Mouse (Mus musculus) ES-E14 (cell line): ENCODE results near the gene Usp12. TPM values are rescaled to one million over a fixed set of nuclear protein-coding genes. Genes with fewer than 3 reads are reported as not detected.

Experiments
- DNase-seq: peaks from one replicate; pipeline ENCODE4 v3.0.0-alpha.2; 2013; ENCODE audit warnings: low read depth, low spot score
- H3K27ac ChIP-seq: 2 replicates; pipeline ENCODE4 v1.5.1; 2012; ENCODE audit warnings: low read depth, mild to moderate bottlenecking, low read length, moderate library complexity, mixed read lengths; ENCODE audit not compliant: poor library complexity, insufficient read depth, severe bottlenecking
- H3K36me3 ChIP-seq: 2 replicates; pipeline ENCODE4 v1.6.1; 2012; ENCODE audit warnings: mild to moderate bottlenecking, low read length, moderate library complexity, mixed read lengths; ENCODE audit not compliant: control insufficient read depth, poor library complexity, insufficient read depth, severe bottlenecking
- H3K4me1 ChIP-seq, 2 experiments: fragments of 150-350 bp in 1 of 2; sonication (generic) in 1 of 2; 2 replicates each; pipeline ENCODE4 v1.6.1; 2012; ENCODE audit warnings: low read length in 2 of 2, mild to moderate bottlenecking in 1 of 2, mixed read lengths in 1 of 2; ENCODE audit not compliant: control insufficient read depth in 2 of 2, insufficient read depth in 2 of 2, poor library complexity in 1 of 2
- H3K4me3 ChIP-seq, 2 experiments: fragments of 150-350 bp in 1 of 2; sonication (generic) in 1 of 2; 2 replicates each; pipeline ENCODE4 v1.5.1; 2012; ENCODE audit warnings: low read length in 2 of 2, low read depth in 1 of 2, mild to moderate bottlenecking in 1 of 2, mixed read lengths in 1 of 2; ENCODE audit not compliant: insufficient read depth in 1 of 2, poor library complexity in 1 of 2, severe bottlenecking in 1 of 2
- H3K9ac ChIP-seq: 2 replicates; pipeline ENCODE4 v1.6.1; 2012; ENCODE audit warnings: low read depth, mild to moderate bottlenecking, low read length, mixed read lengths; ENCODE audit not compliant: poor library complexity, insufficient read depth, severe bottlenecking
- H3K9me3 ChIP-seq: fragments of 150-350 bp; sonication (generic); 2 replicates; pipeline ENCODE4 v1.6.1; 2012; ENCODE audit warnings: low read depth, mild to moderate bottlenecking, low read length; ENCODE audit not compliant: control insufficient read depth, insufficient read depth
- CHD2 ChIP-seq: IDR thresholded peaks from 2 replicates; pipeline ENCODE4 v1.6.1; 2014; ENCODE audit warnings: mild to moderate bottlenecking, low read depth, low read length, inconsistent platforms
- HCFC1 ChIP-seq: IDR thresholded peaks from 2 replicates; pipeline ENCODE4 v1.6.1; 2012; ENCODE audit warnings: low read length, inconsistent platforms, borderline replicate concordance; ENCODE audit not compliant: insufficient read depth
- MAFK ChIP-seq: IDR thresholded peaks from 2 replicates; pipeline ENCODE4 v1.6.1; 2014; ENCODE audit warnings: mild to moderate bottlenecking, low read depth, low read length, inconsistent platforms; ENCODE audit not compliant: insufficient read depth
- ZC3H11A ChIP-seq: IDR thresholded peaks from 2 replicates; pipeline ENCODE4 v1.6.1; 2012; ENCODE audit warnings: low read depth, mild to moderate bottlenecking, inconsistent platforms, low read length, borderline replicate concordance
- ZNF384 ChIP-seq: IDR thresholded peaks from 2 replicates; pipeline ENCODE4 v1.6.1; 2012; ENCODE audit warnings: low read depth, low read length, inconsistent platforms
- in situ Hi-C, 2 experiments: fragments of 600-800 bp; cut with MboI; formaldehyde crosslinking; loops; one replicate each; pipeline ENCODE4 v1.15.1; 2025; ENCODE audit warnings: low sequenced_read_pairs in 2 of 2, inconsistent platforms in 1 of 2; ENCODE audit not compliant: unreplicated experiment in 2 of 2
- total RNA-seq: library from RNA; depleted of rRNA; stranded (reverse); fragments of 300-350 nt; gene quantifications from 2 replicates; pipeline ENCODE4 v1.2.3, GENCODE M21; 2012

The Usp12 gene
- total RNA-seq, 1 experiment = 25.4 TPM

GRCm38 (mm10) chr5:146823005-146823404 is 28.2 kb upstream of the Usp12 start:
- peaks cover 0 to 6% of the 10 kb centered on the region in 2 experiments; a peak in 1 of 4 replicates for H3K4me1 ChIP-seq
- H3K9me3 ChIP-seq = no peaks in the 10 kb centered on the region
- TF ChIP-seq CHD2 (no peak), MAFK (no peak), HCFC1 (no peak), ZC3H11A (no peak), ZNF384 (no peak)
- no peak for DNase-seq
- in situ Hi-C loops = loop anchor here in 1 of 2 experiments (10.0 kb wide), 1 partner anchor 128 kb away; no protein-coding TSS in a partner anchor
- no peak overlapping the region for H3K9ac ChIP-seq
- no peaks in the 10 kb centered on the region for H3K36me3 ChIP-seq
- no peak overlapping the region for H3K27ac ChIP-seq
- H3K4me3 ChIP-seq = no peak overlapping the region

DNA sequence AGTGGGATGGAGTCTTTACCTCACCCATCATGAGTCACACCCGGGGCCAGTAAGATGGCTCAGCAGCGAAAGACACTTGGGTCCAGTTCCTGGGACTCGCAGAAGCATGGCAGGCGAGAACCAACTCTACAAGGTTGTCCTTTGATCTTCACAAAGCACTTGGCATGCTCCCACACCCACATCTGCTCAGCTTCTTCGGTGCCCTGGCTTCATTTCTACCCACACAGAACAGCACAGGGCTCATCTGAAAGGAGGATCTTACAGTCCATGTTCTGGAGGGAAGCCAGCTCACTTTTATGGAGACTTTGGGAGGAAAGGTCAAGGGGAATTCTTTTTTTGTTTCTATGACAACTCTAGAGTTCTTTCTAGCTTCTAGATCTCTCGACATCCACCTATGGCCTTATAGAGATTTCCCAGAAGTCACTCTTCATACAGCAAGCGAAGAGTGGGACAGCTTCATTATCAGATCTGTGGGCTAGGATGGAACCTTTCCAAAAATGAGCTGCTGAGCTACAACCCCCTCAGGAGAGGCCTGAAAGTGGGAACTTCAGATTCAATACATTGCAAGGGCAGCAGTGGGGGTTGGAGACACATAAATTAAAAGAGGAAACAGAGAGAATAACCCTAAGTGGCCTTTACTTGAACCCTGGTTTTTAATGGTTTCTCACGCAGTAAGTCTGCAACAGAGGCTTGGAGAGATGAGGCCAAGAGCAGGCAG is 24.3 kb upstream of the Usp12 start:
- no peak for TF ChIP-seq CHD2
- in situ Hi-C loops = loop anchor here in 1 of 2 experiments (5.0 kb wide), 1 partner anchor 112 kb away; no protein-coding TSS in a partner anchor
- no peak for DNase-seq
- no peaks in the 10 kb centered on the region for H3K36me3 ChIP-seq
- H3K9ac ChIP-seq = no peak overlapping the region
- H3K9me3 ChIP-seq = no peaks in the 10 kb centered on the region
- no peak overlapping the region for H3K27ac ChIP-seq
- H3K4me1 ChIP-seq = no peaks in the 10 kb centered on the region
- H3K4me3 ChIP-seq = no peak overlapping the region

DNA sequence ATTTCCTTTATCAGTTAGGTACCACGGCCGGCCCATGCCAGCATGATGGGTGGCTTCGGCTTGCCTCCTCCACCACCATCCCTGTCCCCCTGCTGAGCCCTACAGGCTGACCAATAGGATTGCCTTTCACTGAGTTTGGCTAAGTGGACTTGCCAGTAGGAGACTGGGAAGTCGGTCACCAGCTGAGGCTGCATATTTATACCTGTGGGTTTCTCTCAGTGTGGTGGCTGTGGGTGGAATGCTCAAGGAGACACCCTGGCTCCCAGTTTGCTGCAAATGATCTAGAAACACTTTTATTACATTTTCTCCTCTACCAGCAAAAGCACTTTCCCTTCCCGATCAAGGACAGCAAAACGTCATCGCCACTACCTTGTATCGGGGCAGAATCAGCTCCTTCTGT is 22.8 kb upstream of the Usp12 start:
- H3K4me3 ChIP-seq = no peak overlapping the region
- no peak for DNase-seq
- no peak overlapping the region for H3K9ac ChIP-seq
- no peaks in the 10 kb centered on the region for H3K9me3 ChIP-seq
- no peak for TF ChIP-seq ZNF384
- TF ChIP-seq MAFK = no peak
- no peak for TF ChIP-seq CHD2
- no peak for TF ChIP-seq HCFC1
- TF ChIP-seq ZC3H11A = no peak
- in situ Hi-C loops = loop anchor here in 1 of 2 experiments (5.0 kb wide), 1 partner anchor 110 kb away; no protein-coding TSS in a partner anchor
- H3K36me3 ChIP-seq = no peaks in the 10 kb centered on the region
- H3K4me1 ChIP-seq = no peaks in the 10 kb centered on the region
- H3K27ac ChIP-seq = no peak overlapping the region

- in situ Hi-C loops = loop anchor here in 1 of 2 experiments (5.0 kb wide), 1 partner anchor 108 kb away; no protein-coding TSS in a partner anchor
- Histone ChIP-seq H3K27ac (no peak overlapping the region), H3K9ac (no peak overlapping the region), H3K9me3 (no peaks in the 10 kb centered on the region), H3K36me3 (no peaks in the 10 kb centered on the region), H3K4me3 (no peak overlapping the region), H3K4me1 (no peaks in the 10 kb centered on the region)
- TF ChIP-seq ZC3H11A (no peak), MAFK (no peak), CHD2 (no peak), HCFC1 (no peak), ZNF384 (no peak)
- no peak for DNase-seq
These were observed 20.6 kb upstream of the Usp12 start for GRCm38 (mm10) chr5:146815394-146815793.

DNA sequence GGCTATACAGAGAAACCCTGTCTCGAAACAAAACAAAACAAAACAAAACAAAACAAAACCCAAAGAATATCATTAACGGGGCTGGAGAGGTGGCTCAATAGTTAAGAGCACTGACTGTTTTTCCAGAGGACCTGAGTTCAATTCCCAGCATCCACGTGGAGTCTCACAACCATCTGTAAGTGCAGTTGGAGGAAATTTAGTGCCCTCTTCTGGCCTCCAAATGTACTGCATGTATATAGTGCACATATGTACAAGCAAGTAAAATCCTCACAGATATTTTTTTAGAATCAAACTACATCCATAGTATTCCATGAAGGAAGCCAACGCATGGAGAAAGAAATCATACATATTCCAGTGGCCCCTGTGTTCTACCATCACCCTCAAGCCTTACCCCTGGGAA is 18.6 kb upstream of the Usp12 start:
- Histone ChIP-seq H3K9ac (no peak overlapping the region), H3K9me3 (no peaks in the 10 kb centered on the region), H3K36me3 (no peaks in the 10 kb centered on the region), H3K4me3 (no peak overlapping the region), H3K27ac (no peak overlapping the region), H3K4me1 (no peaks in the 10 kb centered on the region)
- in situ Hi-C loops = no loop called here
- no peak for DNase-seq
- no peak for TF ChIP-seq ZNF384
- TF ChIP-seq HCFC1 = no peak
- TF ChIP-seq ZC3H11A = no peak
- no peak for TF ChIP-seq MAFK
- TF ChIP-seq CHD2 = no peak
